Mouse (Mus musculus) neural tube, embryonic 12.5 days (tissue): ENCODE results near the gene Nit1. TPM values are rescaled to one million over a fixed set of nuclear protein-coding genes. Genes with fewer than 3 reads are reported as not detected.
A peak's percentile ranks its signal among the peaks of the same experiment; 100 is the strongest.

Experiments used
- ATAC-seq: fragments of 200-750 bp; cut with Nextera tagmentation; 2 replicates; pipeline ENCODE4 v1.8.0; 2017; ENCODE audit warnings: low read depth, mild to moderate bottlenecking, moderate TSS enrichment, moderate library complexity; ENCODE audit not compliant: low FRiP score
- H3K27ac ChIP-seq: fragments of 300-500 bp; sonication (generic); 2 replicates; pipeline ENCODE4 v1.5.1; 2016
- H3K27me3 ChIP-seq: fragments of 300-500 bp; sonication (generic); replicated peaks from 2 replicates; pipeline ENCODE4 v1.6.1; 2016; ENCODE audit warnings: mild to moderate bottlenecking
- H3K36me3 ChIP-seq: fragments of 300-500 bp; sonication (generic); 2 replicates; pipeline ENCODE4 v1.6.1; 2016; ENCODE audit warnings: mild to moderate bottlenecking
- H3K4me1 ChIP-seq: fragments of 300-500 bp; sonication (generic); 2 replicates; pipeline ENCODE4 v1.6.1; 2016
- H3K4me2 ChIP-seq: fragments of 300-500 bp; sonication (generic); replicated peaks from 2 replicates; pipeline ENCODE4 v1.6.1; 2016; ENCODE audit warnings: mild to moderate bottlenecking
- H3K4me3 ChIP-seq: fragments of 300-500 bp; sonication (generic); 2 replicates; pipeline ENCODE4 v1.5.1; 2016
- H3K9ac ChIP-seq: fragments of 300-500 bp; sonication (generic); 2 replicates; pipeline ENCODE4 v1.6.1; 2016; ENCODE audit warnings: mild to moderate bottlenecking
- H3K9me3 ChIP-seq: fragments of 300-500 bp; sonication (generic); 2 replicates; pipeline ENCODE4 v1.6.1; 2016; ENCODE audit warnings: mild to moderate bottlenecking
- WGBS: fragments of 180-500 bp; shearing (Covaris S2); methylation state at CpG from one replicate; pipeline ENCODE4 v1.1.7; 2016; 5-methylcytosine and 5-hydroxymethylcytosine counted together
- polyA plus RNA-seq: library from polyadenylated mRNA; unstranded; fragments of >200 nt; fragmentation: Nextera tagmentation; extraction: Ambion mirVana; gene quantifications from 2 replicates; pipeline ENCODE4 v1.2.1, GENCODE M21; 2016

Nit1 gene
- polyA plus RNA-seq = 45.6 and 46.1 TPM in 2 replicates

GRCm38 (mm10) chr1:171345225-171346094, at the start of gene Nit1, which contains the start of gene Pfdn2:
Gene Nit1, minus strand, starts transcription at chr1:171345646.
Gene Pfdn2, plus strand, starts transcription at chr1:171345670.
- Histone ChIP-seq H3K9ac (peak within 1 kb of the TSS; percentile 69), H3K9me3 (peaks cover 6% of the 10 kb centered on the region; the same call in 1 of the 2 replicates), H3K4me2 (peak within 1 kb of the TSS; percentile 82), H3K4me3 (peak within 1 kb of the TSS; percentile 78), H3K27ac (no peak within 1 kb of the TSS), H3K4me1 (peaks cover 22% of the 10 kb centered on the region), H3K27me3 (no peaks in the 10 kb centered on the region), H3K36me3 (peaks cover 33% of the 10 kb centered on the region)
- 2% methylated on average over 53 of the region's 53 CpGs for WGBS
- ATAC-seq = peak; percentile 91

GRCm38 (mm10) chr1:171390101-171390500, 44.7 kb upstream of the Nit1 start:
- Histone ChIP-seq H3K9me3 (no peaks in the 10 kb centered on the region), H3K4me3 (no peak overlapping the region), H3K27me3 (no peaks in the 10 kb centered on the region), H3K27ac (no peak overlapping the region), H3K4me2 (no peak overlapping the region), H3K9ac (no peak overlapping the region), H3K36me3 (no peaks in the 10 kb centered on the region), H3K4me1 (no peaks in the 10 kb centered on the region)
- no peak for ATAC-seq
- 79% methylated on average over 4 of the region's 4 CpGs for WGBS

GRCm38 (mm10) chr1:171388376-171389102, 43.1 kb upstream of the Nit1 start, which contains the start of gene Arhgap30:
Gene Arhgap30, plus strand, starts transcription at chr1:171388954.
- ATAC-seq = no peak
- no peaks in the 10 kb centered on the region for H3K4me1 ChIP-seq
- no peak within 1 kb of the TSS for H3K4me3 ChIP-seq
- H3K4me2 ChIP-seq = no peak within 1 kb of the TSS
- no peaks in the 10 kb centered on the region for H3K36me3 ChIP-seq
- WGBS = 84% methylated on average over 15 of the region's 15 CpGs
- H3K27ac ChIP-seq = no peak within 1 kb of the TSS
- no peaks in the 10 kb centered on the region for H3K27me3 ChIP-seq
- H3K9ac ChIP-seq = no peak within 1 kb of the TSS
- no peaks in the 10 kb centered on the region for H3K9me3 ChIP-seq

- Histone ChIP-seq H3K9me3 (no peaks in the 10 kb centered on the region), H3K4me2 (no peak overlapping the region), H3K9ac (no peak overlapping the region), H3K27ac (no peak overlapping the region), H3K27me3 (no peaks in the 10 kb centered on the region), H3K36me3 (no peaks in the 10 kb centered on the region), H3K4me1 (no peaks in the 10 kb centered on the region), H3K4me3 (no peak overlapping the region)
- ATAC-seq = peak; percentile 35; the same call in 1 of the 2 replicates
- 23% methylated on average over 6 of the region's 6 CpGs for WGBS
Measured at GRCm38 (mm10) chr1:171387099-171387498, 41.7 kb upstream of the Nit1 start.

- WGBS = 68% methylated on average over 9 of the region's 9 CpGs
- H3K9me3 ChIP-seq = no peaks in the 10 kb centered on the region
Measured at GRCm38 (mm10) chr1:171385171-171385570, 39.7 kb upstream of the Nit1 start.

GRCm38 (mm10) chr1:171384361-171384760, 38.9 kb upstream of the Nit1 start:
- Histone ChIP-seq H3K36me3 (no peaks in the 10 kb centered on the region), H3K9ac (no peak overlapping the region), H3K27me3 (peaks cover 9% of the 10 kb centered on the region; the same call in 1 of the 2 replicates), H3K9me3 (no peaks in the 10 kb centered on the region), H3K27ac (no peak overlapping the region), H3K4me2 (no peak overlapping the region), H3K4me1 (peaks cover 7% of the 10 kb centered on the region; the same call in 1 of the 2 replicates), H3K4me3 (no peak overlapping the region)
- WGBS = 68% methylated on average over 9 of the region's 9 CpGs
- ATAC-seq = no peak

More at GRCm38 (mm10) chr1:171385171-171385570, 39.7 kb upstream of the Nit1 start:
- no peak for ATAC-seq
- no peaks in the 10 kb centered on the region for H3K36me3 ChIP-seq
- H3K4me1 ChIP-seq = peaks cover 2% of the 10 kb centered on the region; the same call in 1 of the 2 replicates
- H3K9ac ChIP-seq = no peak overlapping the region
- H3K27ac ChIP-seq = no peak overlapping the region
- no peak overlapping the region for H3K4me2 ChIP-seq
- no peak overlapping the region for H3K4me3 ChIP-seq
- H3K27me3 ChIP-seq = peaks cover 4% of the 10 kb centered on the region; the same call in 1 of the 2 replicates

GRCm38 (mm10) chr1:171382096-171382620, 36.7 kb upstream of the Nit1 start:
- H3K9ac ChIP-seq = no peak overlapping the region

GRCm38 (mm10) chr1:171379935-171380599, 34.6 kb upstream of the Nit1 start:
- H3K9ac ChIP-seq = peak overlapping the region; percentile 26; the same call in 1 of the 2 replicates
- peak; percentile 80 for ATAC-seq
- H3K27me3 ChIP-seq = peaks cover 11% of the 10 kb centered on the region; the same call in 1 of the 2 replicates
- H3K27ac ChIP-seq = no peak overlapping the region
- peak overlapping the region; percentile 59 for H3K4me2 ChIP-seq
- H3K9me3 ChIP-seq = no peaks in the 10 kb centered on the region
- peak overlapping the region; percentile 25 for H3K4me3 ChIP-seq
- no peaks in the 10 kb centered on the region for H3K36me3 ChIP-seq
- 3% methylated on average over 31 of the region's 31 CpGs for WGBS
- peaks cover 7% of the 10 kb centered on the region; the same call in 1 of the 2 replicates for H3K4me1 ChIP-seq

More at GRCm38 (mm10) chr1:171382096-171382620, 36.7 kb upstream of the Nit1 start:
- H3K27ac ChIP-seq = no peak overlapping the region
- H3K4me2 ChIP-seq = no peak overlapping the region
- H3K9me3 ChIP-seq = no peaks in the 10 kb centered on the region
- no peaks in the 10 kb centered on the region for H3K36me3 ChIP-seq
- ATAC-seq = no peak
- H3K4me1 ChIP-seq = peaks cover 7% of the 10 kb centered on the region; the same call in 1 of the 2 replicates
- WGBS = 83% methylated on average over 11 of the region's 11 CpGs
- H3K27me3 ChIP-seq = peaks cover 11% of the 10 kb centered on the region; the same call in 1 of the 2 replicates
- H3K4me3 ChIP-seq = no peak overlapping the region

- peaks cover 11% of the 10 kb centered on the region; the same call in 1 of the 2 replicates for H3K27me3 ChIP-seq
- no peak overlapping the region for H3K27ac ChIP-seq
- ATAC-seq = no peak
- H3K4me2 ChIP-seq = no peak overlapping the region
- no peak overlapping the region for H3K9ac ChIP-seq
- no peak overlapping the region for H3K4me3 ChIP-seq
- H3K9me3 ChIP-seq = no peaks in the 10 kb centered on the region
- peaks cover 12% of the 10 kb centered on the region; the same call in 1 of the 2 replicates for H3K4me1 ChIP-seq
- H3K36me3 ChIP-seq = no peaks in the 10 kb centered on the region
- 86% methylated on average over 6 of the region's 6 CpGs for WGBS
Measured at GRCm38 (mm10) chr1:171378298-171378697, 32.9 kb upstream of the Nit1 start.

- Histone ChIP-seq H3K4me1 (peaks cover 12% of the 10 kb centered on the region; the same call in 1 of the 2 replicates), H3K9ac (no peak overlapping the region), H3K27ac (no peak overlapping the region), H3K9me3 (no peaks in the 10 kb centered on the region), H3K27me3 (peaks cover 11% of the 10 kb centered on the region; the same call in 1 of the 2 replicates), H3K36me3 (no peaks in the 10 kb centered on the region), H3K4me3 (no peak overlapping the region), H3K4me2 (no peak overlapping the region)
- 63% methylated on average over 9 of the region's 9 CpGs for WGBS
- no peak for ATAC-seq
Measured at GRCm38 (mm10) chr1:171375646-171376097, 30.2 kb upstream of the Nit1 start.

GRCm38 (mm10) chr1:171373946-171374345, 28.5 kb upstream of the Nit1 start:
- no peak overlapping the region for H3K27ac ChIP-seq
- H3K9me3 ChIP-seq = no peaks in the 10 kb centered on the region
- no peak overlapping the region for H3K9ac ChIP-seq
- H3K4me2 ChIP-seq = no peak overlapping the region
- H3K4me1 ChIP-seq = peaks cover 5% of the 10 kb centered on the region; the same call in 1 of the 2 replicates
- H3K27me3 ChIP-seq = no peaks in the 10 kb centered on the region; the same call in 1 of the 2 replicates
- no peaks in the 10 kb centered on the region for H3K36me3 ChIP-seq
- 10% methylated on average over 2 of the region's 4 CpGs for WGBS
- ATAC-seq = no peak
- no peak overlapping the region for H3K4me3 ChIP-seq
